Mouse (Mus musculus) CH12.LX (cell line): ENCODE results near the gene Gm7694. TPM values are rescaled to one million over a fixed set of nuclear protein-coding genes. Genes with fewer than 3 reads are reported as not detected.
A peak's percentile ranks its signal among the peaks of the same experiment; 100 is the strongest.

Source experiments
- DNase-seq: peaks from one replicate; pipeline ENCODE4 v3.0.0-alpha.2; 2013; ENCODE audit errors: extremely low read depth
- H3K27ac ChIP-seq: 2 replicates; pipeline ENCODE4 v1.5.1; 2012; ENCODE audit warnings: low read depth, mild to moderate bottlenecking, control low read depth, moderate library complexity; ENCODE audit not compliant: insufficient read depth
- H3K27me3 ChIP-seq: replicated peaks from 2 replicates; pipeline ENCODE3; 2012; ENCODE audit warnings: inconsistent platforms
- H3K36me3 ChIP-seq, 2 experiments: replicated peaks in 1 of 2; 2 replicates each; pipeline versions ENCODE3 to v1.6.1; 2012; ENCODE audit warnings: inconsistent platforms in 1 of 2, low read length in 1 of 2, mild to moderate bottlenecking in 1 of 2, mixed read lengths in 1 of 2, moderate library complexity in 1 of 2; ENCODE audit not compliant: control insufficient read depth in 1 of 2, insufficient read depth in 1 of 2
- H3K4me1 ChIP-seq, 2 experiments: 2 replicates each; pipeline ENCODE4 v1.6.1; 2012; ENCODE audit warnings: inconsistent platforms in 1 of 2, moderate library complexity in 1 of 2; ENCODE audit not compliant: insufficient read depth in 2 of 2, control insufficient read depth in 1 of 2
- H3K4me2 ChIP-seq: 2 replicates; pipeline ENCODE4 v1.6.1; 2012; ENCODE audit warnings: low read depth, mild to moderate bottlenecking, control low read depth; ENCODE audit not compliant: poor library complexity, insufficient read depth, severe bottlenecking
- H3K4me3 ChIP-seq, 3 experiments: fragments of 150-350 bp in 1 of 3; sonication (generic) in 1 of 3; replicated peaks in 1 of 3; 2 replicates each; pipeline versions ENCODE3 to v1.5.1; 2011 to 2012; ENCODE audit warnings: low read depth in 2 of 3, low read length in 2 of 3, mild to moderate bottlenecking in 2 of 3, moderate library complexity in 2 of 3, control low read depth in 1 of 3, improper control_type of control experiment in 1 of 3, inconsistent platforms in 1 of 3, mixed read lengths in 1 of 3; ENCODE audit not compliant: poor library complexity in 1 of 3
- H3K79me2 ChIP-seq: replicated peaks from 2 replicates; pipeline ENCODE4 v1.6.1; 2012; ENCODE audit warnings: mild to moderate bottlenecking, moderate library complexity; ENCODE audit not compliant: control insufficient read depth, poor library complexity, insufficient read depth, severe bottlenecking; ENCODE audit errors: extremely low read depth
- H3K9ac ChIP-seq: 2 replicates; pipeline ENCODE4 v1.6.1; 2012; ENCODE audit warnings: low read depth, mild to moderate bottlenecking, control low read depth, moderate library complexity; ENCODE audit not compliant: insufficient read depth
- H3K9me3 ChIP-seq: replicated peaks from 2 replicates; pipeline ENCODE3; 2012; ENCODE audit warnings: low read length, inconsistent platforms, mixed read lengths
- BHLHE40 ChIP-seq: IDR thresholded peaks from 2 replicates; pipeline ENCODE4 v1.6.1; 2011; ENCODE audit warnings: mild to moderate bottlenecking, low read depth, low read length, improper control_type of control experiment
- CHD2 ChIP-seq: IDR thresholded peaks from 2 replicates; pipeline ENCODE4 v1.6.1; 2011; ENCODE audit warnings: low read length, improper control_type of control experiment
- CTCF ChIP-seq, 2 experiments: IDR thresholded peaks in 1 of 2; conservative IDR thresholded peaks in 1 of 2; 2 replicates each; pipeline ENCODE4 v1.5.1; 2011 to 2012; ENCODE audit warnings: low read depth in 2 of 2, low read length in 2 of 2, improper control_type of control experiment in 1 of 2, inconsistent platforms in 1 of 2, mild to moderate bottlenecking in 1 of 2, moderate library complexity in 1 of 2
- E2F4 ChIP-seq: IDR thresholded peaks from 2 replicates; pipeline ENCODE4 v1.6.1; 2011; ENCODE audit warnings: low read depth, low read length, improper control_type of control experiment; ENCODE audit not compliant: insufficient replicate concordance
- ELF1 ChIP-seq: IDR thresholded peaks from 2 replicates; pipeline ENCODE4 v1.6.1; 2014; ENCODE audit warnings: low read depth, mild to moderate bottlenecking, inconsistent platforms, low read length, improper control_type of control experiment
- EP300 ChIP-seq: IDR thresholded peaks from 2 replicates; pipeline ENCODE4 v1.6.1; 2011; ENCODE audit warnings: low read length, improper control_type of control experiment
- ETS1 ChIP-seq: conservative IDR thresholded peaks from 2 replicates; pipeline ENCODE4 v1.6.1; 2012; ENCODE audit warnings: low read depth, mild to moderate bottlenecking, inconsistent platforms, low read length, improper control_type of control experiment, moderate library complexity
- GABPA ChIP-seq: IDR thresholded peaks from 2 replicates; pipeline ENCODE4 v1.6.1; 2012; ENCODE audit warnings: low read depth, low read length, improper control_type of control experiment, inconsistent platforms; ENCODE audit not compliant: insufficient replicate concordance
- HCFC1 ChIP-seq: IDR thresholded peaks from 2 replicates; pipeline ENCODE4 v1.6.1; 2012; ENCODE audit warnings: low read depth, mild to moderate bottlenecking, inconsistent platforms, low read length, improper control_type of control experiment
- IRF4 ChIP-seq: IDR thresholded peaks from 2 replicates; pipeline ENCODE4 v1.6.1; 2014; ENCODE audit warnings: low read depth, mild to moderate bottlenecking, inconsistent platforms, low read length, improper control_type of control experiment
- JUN ChIP-seq: IDR thresholded peaks from 2 replicates; pipeline ENCODE4 v1.6.1; 2011; ENCODE audit warnings: low read depth, mild to moderate bottlenecking, low read length, improper control_type of control experiment, moderate library complexity; ENCODE audit not compliant: insufficient read depth
- JUND ChIP-seq: conservative IDR thresholded peaks from 2 replicates; pipeline ENCODE4 v1.6.1; 2011; ENCODE audit warnings: low read depth, low read length, improper control_type of control experiment
- MAX ChIP-seq: IDR thresholded peaks from 2 replicates; pipeline ENCODE4 v1.6.1; 2011; ENCODE audit warnings: low read length, improper control_type of control experiment
- MAZ ChIP-seq: IDR thresholded peaks from 2 replicates; pipeline ENCODE4 v1.6.1; 2012; ENCODE audit warnings: low read depth, mild to moderate bottlenecking, inconsistent platforms, low read length, improper control_type of control experiment, moderate library complexity
- MEF2A ChIP-seq: IDR thresholded peaks from 2 replicates; pipeline ENCODE4 v1.6.1; 2014; ENCODE audit warnings: low read depth, mild to moderate bottlenecking, inconsistent platforms, low read length, improper control_type of control experiment, borderline replicate concordance
- MXI1 ChIP-seq: IDR thresholded peaks from 2 replicates; pipeline ENCODE4 v1.6.1; 2011; ENCODE audit warnings: mild to moderate bottlenecking, low read depth, low read length, improper control_type of control experiment
- MYC ChIP-seq: IDR thresholded peaks from 2 replicates; pipeline ENCODE4 v1.6.1; 2011; ENCODE audit warnings: low read depth, mild to moderate bottlenecking, improper control_type of control experiment, low read length
- RCOR1 ChIP-seq: conservative IDR thresholded peaks from 2 replicates; pipeline ENCODE4 v1.6.1; 2012; ENCODE audit warnings: low read depth, mild to moderate bottlenecking, inconsistent platforms, low read length, improper control_type of control experiment
- SMC3 ChIP-seq: IDR thresholded peaks from 2 replicates; pipeline ENCODE4 v1.6.1; 2011; ENCODE audit warnings: low read depth, low read length, improper control_type of control experiment
- TBP ChIP-seq: conservative IDR thresholded peaks from 2 replicates; pipeline ENCODE4 v1.6.1; 2011; ENCODE audit warnings: low read depth, low read length, improper control_type of control experiment
- TCF12 ChIP-seq: IDR thresholded peaks from 2 replicates; pipeline ENCODE4 v1.6.1; 2014; ENCODE audit warnings: low read depth, mild to moderate bottlenecking, inconsistent platforms, low read length, improper control_type of control experiment
- ZC3H11A ChIP-seq: IDR thresholded peaks from 2 replicates; pipeline ENCODE4 v1.6.1; 2012; ENCODE audit warnings: low read depth, mild to moderate bottlenecking, inconsistent platforms, low read length, improper control_type of control experiment
- dilution Hi-C: fragments of 300-500 bp; cut with MboI; formaldehyde crosslinking; loops from 2 replicates; pipeline ENCODE4 v1.14.3; 2020; ENCODE audit warnings: low sequenced_read_pairs; ENCODE audit not compliant: extremely low pct_unique_long_range_greater_than_20kb, extremely low pct_ligation_motif_present
- in situ Hi-C: fragments of 300-500 bp; cut with MboI; formaldehyde crosslinking; loops from 3 replicates; pipeline ENCODE4 v1.14.3; 2019; ENCODE audit warnings: low sequenced_read_pairs, low pct_ligation_motif_present, low pct_unique_long_range_greater_than_20kb, mixed read lengths
- polyA plus RNA-seq: library from polyadenylated mRNA; unstranded; fragments of >175 nt; gene quantifications from 2 replicates; pipeline ENCODE4 v1.2.1, GENCODE M21; 2012; ENCODE audit warnings: low read depth; ENCODE audit not compliant: insufficient read length
- total RNA-seq, 2 experiments: library from RNA; depleted of rRNA; stranded (reverse); fragments of 300-350 nt in 1 of 2; fragments of >200 nt in 1 of 2; gene quantifications; 2 replicates each; pipeline ENCODE4 v1.2.3; 2012 to 2014

The Gm7694 gene
- total and polyA plus RNA-seq, 3 experiments, result 0.04 TPM; not detected in 2

DNA sequence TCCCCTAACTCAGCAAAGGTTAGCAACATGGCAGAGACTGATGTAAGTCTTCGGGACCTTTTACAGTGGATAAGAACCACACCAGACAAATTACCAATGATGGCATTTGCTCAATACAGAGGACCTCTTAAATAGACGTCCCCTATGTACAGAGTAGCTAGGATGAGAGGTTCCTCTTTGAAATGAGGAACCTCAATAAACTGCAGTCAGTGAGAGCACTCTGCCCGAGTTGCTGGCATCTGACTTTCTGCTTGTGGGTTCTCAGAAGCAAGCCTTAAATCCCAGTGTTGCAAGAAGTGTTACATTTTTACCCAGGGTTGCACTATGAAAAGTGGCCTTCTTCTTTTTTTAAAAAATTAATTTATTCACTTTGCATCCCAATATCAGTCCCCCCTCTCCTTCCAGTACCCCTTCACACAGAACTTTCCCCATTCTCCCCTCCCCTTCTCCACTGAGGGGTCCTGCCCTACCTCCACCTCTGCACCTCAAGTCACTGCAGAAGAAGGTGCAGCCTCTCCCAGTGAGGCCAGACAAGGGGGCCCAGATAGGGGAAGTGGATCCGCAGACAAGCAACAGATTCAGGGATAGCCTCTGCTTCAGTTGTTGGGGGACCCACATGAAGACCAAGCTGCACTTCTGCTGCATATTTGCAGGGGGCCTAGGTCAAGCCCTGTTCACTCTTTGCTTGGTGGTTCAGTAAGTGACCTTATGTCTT is 23.6 kb downstream of the Gm7694 start:
- Histone ChIP-seq H3K9me3 (no peaks in the 10 kb centered on the region), H3K4me2 (no peak overlapping the region), H3K79me2 (no peaks in the 10 kb centered on the region), H3K27me3 (no peaks in the 10 kb centered on the region), H3K4me1 (peaks cover under 1 to 34% of the 10 kb centered on the region in 2 experiments; a peak in 2 of 4 replicates), H3K4me3 (no peak overlapping the region), H3K36me3 (peaks cover 0 to 32% of the 10 kb centered on the region in 2 experiments), H3K9ac (no peak overlapping the region), H3K27ac (no peak overlapping the region)
- in situ Hi-C loops (no loop called here), dilution Hi-C loops (no loop called here)
- no peak for DNase-seq
- TF ChIP-seq IRF4 (no peak), CHD2 (no peak), HCFC1 (no peak), MXI1 (no peak), EP300 (no peak), GABPA (no peak), TBP (no peak), ZC3H11A (no peak), MAZ (no peak), MAX (no peak), E2F4 (no peak)

- dilution Hi-C loops, result no loop called here
- TF ChIP-seq SMC3 (no peak), JUN (peak; percentile 30; the same call in 1 of the 2 replicates), ELF1 (peak; percentile 37; the same call in 1 of the 2 replicates), EP300 (peak; percentile 72), CTCF (conservative IDR thresholded peaks at IDR 0.05 in 1 of 2, IDR thresholded peaks at IDR 0.05 in 1 of 2; ENCODE audit: low read depth in 2 of 2, low read length in 2 of 2) (no peak), MEF2A (0 out of 2 replicates have a peak, but pooled peaks have one; percentile 26), ETS1 (peak; percentile 66), TCF12 (0 out of 2 replicates have a peak, but pooled peaks have one; percentile 35), BHLHE40 (peak; percentile 46; the same call in 1 of the 2 replicates), MYC (peak; percentile 52; the same call in 1 of the 2 replicates), IRF4 (peak; percentile 51), RCOR1 (no peak), HCFC1 (no peak), MXI1 (0 out of 2 replicates have a peak, but pooled peaks have one; percentile 36), MAX (no peak; the same call in 1 of the 2 replicates), JUND (peak; percentile 52; the same call in 1 of the 2 replicates), E2F4 (no peak)
- H3K4me1 ChIP-seq, result peaks cover 10 to 36% of the 10 kb centered on the region in 2 experiments
- peak; percentile 82 for DNase-seq
- H3K27me3 ChIP-seq, result no peaks in the 10 kb centered on the region
- peak within 1 kb of the TSS; percentile 13; the same call in 1 of the 2 replicates for H3K9ac ChIP-seq
- H3K4me3 ChIP-seq, result peak within 1 kb of the TSS; percentile 18 to 52 (median 50)
- H3K9me3 ChIP-seq, result peaks cover 4% of the 10 kb centered on the region
- peak within 1 kb of the TSS; percentile 64 for H3K4me2 ChIP-seq
- no peaks in the 10 kb centered on the region for H3K79me2 ChIP-seq
- H3K27ac ChIP-seq, result peak within 1 kb of the TSS; percentile 15; the same call in 1 of the 2 replicates
- H3K36me3 ChIP-seq, result peaks cover 0 to 9% of the 10 kb centered on the region in 2 experiments
- in situ Hi-C loops, result no loop called here
Measured at GRCm38 (mm10) chr1:170277016-170277415, 29.1 kb downstream of the Gm7694 start, which contains the start of gene Sh2d1b1. Sh2d1b1 (plus strand) TSS chr1:170277320.
